Mouse (Mus musculus): ENCODE measurements at regions not wholly inside any gene's neighbourhood (a gene's known extent, or its start where the extent isn't known, plus 50 kb on each side); places are given as distances from the start of the nearest gene placed in this dataset. TPM values are rescaled to one million over a fixed set of nuclear protein-coding genes. Genes with fewer than 3 reads are reported as not detected.
A peak's percentile ranks its signal among the peaks of the same experiment; 100 is the strongest.

DNA sequence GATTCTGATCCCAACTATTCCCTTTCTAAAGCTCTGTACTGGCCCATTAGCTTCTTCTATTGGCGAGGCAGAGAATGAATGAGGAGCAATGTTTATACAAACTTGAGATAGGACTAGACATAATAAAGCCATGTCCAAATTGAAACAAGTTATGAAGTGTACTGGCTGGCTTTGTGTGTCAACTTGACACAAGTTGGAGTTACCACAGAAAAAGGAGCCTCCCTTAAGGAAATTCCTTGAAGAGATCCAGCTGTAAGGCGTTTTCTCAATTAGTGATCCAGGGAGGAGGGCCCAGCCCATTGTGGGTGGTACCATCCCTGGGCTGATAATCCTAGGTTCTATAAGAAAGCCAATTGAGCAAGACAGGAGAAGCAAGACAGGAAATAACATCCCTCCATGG, 135.9 kb upstream of the Cr2 start:
- H3K27me3 ChIP-seq (replicated peaks; ENCODE audit: control insufficient read depth, insufficient read depth, low read length) = no peaks in the 10 kb centered on the region
- H3K9me3 ChIP-seq (ENCODE audit: control insufficient read depth) = no peaks in the 10 kb centered on the region
- WGBS = 61% methylated on average over 2 of the region's 2 CpGs
- ATAC-seq = no peak
- no peaks in the 10 kb centered on the region for H3K36me3 ChIP-seq (ENCODE audit: control insufficient read depth, insufficient read depth)
- no peak overlapping the region for H3K4me2 ChIP-seq (replicated peaks; ENCODE audit: low read depth)
- no peaks in the 10 kb centered on the region for H3K4me1 ChIP-seq (replicated peaks; ENCODE audit: control insufficient read depth, insufficient read depth, low read length)
- H3K4me3 ChIP-seq (ENCODE audit: low read depth, low read length) = no peak overlapping the region
- no peak overlapping the region for H3K27ac ChIP-seq (ENCODE audit: low read depth, low read length)
- no peak for TF ChIP-seq CTCF (IDR thresholded peaks at IDR 0.05; ENCODE audit: low read depth)
- no peak overlapping the region for H3K9ac ChIP-seq (ENCODE audit: low read depth, low read length)

DNA sequence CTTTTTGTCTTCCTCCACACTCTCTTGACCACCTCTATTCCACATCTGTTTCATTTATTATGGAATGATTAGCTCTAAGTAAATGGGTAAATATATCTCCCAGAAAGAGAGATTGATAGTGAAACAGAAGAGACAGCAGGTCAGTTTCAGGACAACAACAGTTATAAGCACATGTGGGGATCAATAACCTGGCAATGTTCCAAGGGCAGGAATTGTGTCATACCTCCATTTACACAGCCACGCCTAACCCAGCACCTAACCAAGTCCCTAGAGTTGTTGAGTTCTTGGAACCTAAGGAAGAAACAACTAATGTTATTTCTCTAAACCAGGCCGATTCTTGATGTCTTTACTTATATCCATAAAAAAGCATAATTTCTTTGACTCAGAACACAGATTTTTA, 108.6 kb upstream of the Cr2 start:
- H3K4me2 ChIP-seq (replicated peaks; ENCODE audit: low read depth) = no peak overlapping the region
- H3K4me1 ChIP-seq (replicated peaks; ENCODE audit: control insufficient read depth, insufficient read depth, low read length) = no peaks in the 10 kb centered on the region
- no peak overlapping the region for H3K9ac ChIP-seq (ENCODE audit: low read depth, low read length)
- no peak overlapping the region for H3K27ac ChIP-seq (ENCODE audit: low read depth, low read length)
- H3K27me3 ChIP-seq (replicated peaks; ENCODE audit: control insufficient read depth, insufficient read depth, low read length) = no peaks in the 10 kb centered on the region
- H3K9me3 ChIP-seq (ENCODE audit: control insufficient read depth) = no peaks in the 10 kb centered on the region
- H3K36me3 ChIP-seq (ENCODE audit: control insufficient read depth, insufficient read depth) = no peaks in the 10 kb centered on the region
- no peak overlapping the region for H3K4me3 ChIP-seq (ENCODE audit: low read depth, low read length)
- no peak for ATAC-seq
- TF ChIP-seq CTCF (IDR thresholded peaks at IDR 0.05; ENCODE audit: low read depth) = no peak
- WGBS = 80% methylated on average over 2 of the region's 2 CpGs

DNA sequence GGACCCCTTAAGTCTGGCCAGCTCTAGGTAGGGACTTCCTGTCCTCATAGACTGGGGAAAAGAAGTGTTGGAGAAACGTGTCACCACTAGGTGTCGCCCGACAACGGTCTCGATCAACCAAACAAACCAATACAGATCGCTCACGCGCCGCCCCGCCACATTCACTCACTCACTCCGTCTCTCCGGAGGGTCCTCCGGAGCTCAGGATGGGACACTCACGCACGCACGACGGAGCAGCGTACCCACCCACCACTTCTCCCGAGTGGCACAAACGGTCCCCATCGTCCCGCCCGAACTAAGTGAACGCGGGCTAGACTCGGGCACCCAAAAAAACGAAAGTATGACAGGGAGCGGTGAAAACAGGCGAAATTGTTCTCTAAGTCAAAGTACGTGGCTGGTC, 65.0 kb upstream of the Cr2 start:
- H3K27me3 ChIP-seq (replicated peaks; ENCODE audit: control insufficient read depth, insufficient read depth, low read length) = no peaks in the 10 kb centered on the region
- H3K4me1 ChIP-seq (replicated peaks; ENCODE audit: control insufficient read depth, insufficient read depth, low read length) = no peaks in the 10 kb centered on the region
- H3K36me3 ChIP-seq (ENCODE audit: control insufficient read depth, insufficient read depth) = no peaks in the 10 kb centered on the region
- no peak for ATAC-seq
- H3K27ac ChIP-seq (ENCODE audit: low read depth, low read length) = no peak overlapping the region
- no peak overlapping the region for H3K9ac ChIP-seq (ENCODE audit: low read depth, low read length)
- no peak overlapping the region for H3K4me3 ChIP-seq (ENCODE audit: low read depth, low read length)
- WGBS = 4% methylated on average over 30 of the region's 30 CpGs
- TF ChIP-seq CTCF (IDR thresholded peaks at IDR 0.05; ENCODE audit: low read depth) = no peak
- H3K9me3 ChIP-seq (ENCODE audit: control insufficient read depth) = no peaks in the 10 kb centered on the region
- no peak overlapping the region for H3K4me2 ChIP-seq (replicated peaks; ENCODE audit: low read depth)

- H3K27me3 ChIP-seq (replicated peaks; ENCODE audit: control insufficient read depth, insufficient read depth, low read length) = no peaks in the 10 kb centered on the region
- H3K4me3 ChIP-seq (ENCODE audit: low read depth, low read length) = no peak overlapping the region
- H3K9me3 ChIP-seq (ENCODE audit: control insufficient read depth) = no peaks in the 10 kb centered on the region
- ATAC-seq = no peak
- no peaks in the 10 kb centered on the region for H3K4me1 ChIP-seq (replicated peaks; ENCODE audit: control insufficient read depth, insufficient read depth, low read length)
- peak; percentile 78 for TF ChIP-seq CTCF (IDR thresholded peaks at IDR 0.05; ENCODE audit: low read depth)
- H3K27ac ChIP-seq (ENCODE audit: low read depth, low read length) = no peak overlapping the region
- no peak overlapping the region for H3K4me2 ChIP-seq (replicated peaks; ENCODE audit: low read depth)
- H3K36me3 ChIP-seq (ENCODE audit: control insufficient read depth, insufficient read depth) = no peaks in the 10 kb centered on the region
- no peak overlapping the region for H3K9ac ChIP-seq (ENCODE audit: low read depth, low read length)
Observed at GRCm38 (mm10) chr1:195232658-195233057, 56.1 kb upstream of the Cr2 start.

GRCm38 (mm10) chr1:195227007-195227406, 50.5 kb upstream of the Cr2 start:
- Histone ChIP-seq H3K4me3 (ENCODE audit: low read depth, low read length) (no peak overlapping the region), H3K36me3 (ENCODE audit: control insufficient read depth, insufficient read depth) (no peaks in the 10 kb centered on the region), H3K9ac (ENCODE audit: low read depth, low read length) (no peak overlapping the region), H3K4me1 (replicated peaks; ENCODE audit: control insufficient read depth, insufficient read depth, low read length) (no peaks in the 10 kb centered on the region), H3K27me3 (replicated peaks; ENCODE audit: control insufficient read depth, insufficient read depth, low read length) (no peaks in the 10 kb centered on the region), H3K27ac (ENCODE audit: low read depth, low read length) (no peak overlapping the region), H3K9me3 (ENCODE audit: control insufficient read depth) (no peaks in the 10 kb centered on the region), H3K4me2 (replicated peaks; ENCODE audit: low read depth) (no peak overlapping the region)
- no peak for TF ChIP-seq CTCF (IDR thresholded peaks at IDR 0.05; ENCODE audit: low read depth)
- no peak for ATAC-seq
- 90% methylated on average over 2 of the region's 2 CpGs for WGBS

Small RNA genes lying in the stretch of these regions (microRNA-seq; reads per million reads assigned to microRNA genes)
- not detected for gene Gm24802

All from intestine, postnatal 0 days (tissue).